Mouse (Mus musculus): Measurements from ENCODE around the gene Edil3. TPM values are rescaled to one million over a fixed set of nuclear protein-coding genes. Genes with fewer than 3 reads are reported as not detected.

Edil3 gene
- total and polyA plus RNA-seq, 2 experiments from 2014 or later = 49.1 to 85.9 TPM

GRCm38 (mm10) chr13:88820686-88821308 lies 475 bp upstream of the Edil3 start:
- Histone ChIP-seq H3K36me3 (ENCODE audit: insufficient read depth, low read length) (no peaks in the 10 kb centered on the region), H3K9ac (replicated peaks; ENCODE audit: low read length, poor library complexity, severe bottlenecking) (no peak overlapping the region), H3K4me1 (ENCODE audit: insufficient read depth, low read length) (0 out of 2 replicates have a peak, but pooled peaks cover 3% of the 10 kb centered on the region), H3K27me3 (ENCODE audit: insufficient read depth, low read length) (no peaks in the 10 kb centered on the region), H3K27ac (ENCODE audit: low read depth, low read length) (no peak overlapping the region), H3K4me3 (ENCODE audit: low read depth, low read length) (peak overlapping the region; percentile 86), H3K9me3 (ENCODE audit: low read length) (no peaks in the 10 kb centered on the region), H3K4me2 (ENCODE audit: low read depth, low read length, poor library complexity, severe bottlenecking) (peak overlapping the region; percentile 89)
- peak; percentile 47 for TF ChIP-seq CTCF (IDR thresholded peaks at IDR 0.05)
- ATAC-seq (ENCODE audit: low FRiP score) (peak; percentile 6; the same call in 1 of the 2 replicates), DNase-seq (ENCODE audit: low spot score) (no peak)
- 18% methylated on average over 5 of the region's 5 CpGs for WGBS

- ATAC-seq (ENCODE audit: low FRiP score) (no peak), DNase-seq (ENCODE audit: low spot score) (peak; percentile 20)
- H3K9ac ChIP-seq (replicated peaks; ENCODE audit: low read length, poor library complexity, severe bottlenecking) = peak overlapping the region; percentile 75
- no peaks in the 10 kb centered on the region for H3K9me3 ChIP-seq (ENCODE audit: low read length)
- H3K27me3 ChIP-seq (ENCODE audit: insufficient read depth, low read length) = no peaks in the 10 kb centered on the region
- no peaks in the 10 kb centered on the region for H3K36me3 ChIP-seq (ENCODE audit: insufficient read depth, low read length)
- H3K4me2 ChIP-seq (ENCODE audit: low read depth, low read length, poor library complexity, severe bottlenecking) = peak overlapping the region; percentile 89
- peak overlapping the region; percentile 86 for H3K4me3 ChIP-seq (ENCODE audit: low read depth, low read length)
- WGBS = 6% methylated on average over 10 of the region's 10 CpGs
- H3K4me1 ChIP-seq (ENCODE audit: insufficient read depth, low read length) = 0 out of 2 replicates have a peak, but pooled peaks cover 3% of the 10 kb centered on the region
- H3K27ac ChIP-seq (ENCODE audit: low read depth, low read length) = no peak overlapping the region
- TF ChIP-seq CTCF (IDR thresholded peaks at IDR 0.05) = no peak
Measured at GRCm38 (mm10) chr13:88822332-88822895, 1.1 kb downstream of the Edil3 start.

GRCm38 (mm10) chr13:88822976-88823521 lies 1.8 kb downstream of the Edil3 start:
- ATAC-seq (ENCODE audit: low FRiP score) (peak; percentile 36; the same call in 1 of the 2 replicates), DNase-seq (ENCODE audit: low spot score) (peak; percentile 22)
- Histone ChIP-seq H3K27me3 (ENCODE audit: insufficient read depth, low read length) (no peaks in the 10 kb centered on the region), H3K4me1 (ENCODE audit: insufficient read depth, low read length) (0 out of 2 replicates have a peak, but pooled peaks cover 3% of the 10 kb centered on the region), H3K36me3 (ENCODE audit: insufficient read depth, low read length) (no peaks in the 10 kb centered on the region), H3K9me3 (ENCODE audit: low read length) (no peaks in the 10 kb centered on the region), H3K9ac (replicated peaks; ENCODE audit: low read length, poor library complexity, severe bottlenecking) (peak overlapping the region; percentile 75), H3K27ac (ENCODE audit: low read depth, low read length) (peak overlapping the region; percentile 67; the same call in 1 of the 2 replicates), H3K4me3 (ENCODE audit: low read depth, low read length) (peak overlapping the region; percentile 86), H3K4me2 (ENCODE audit: low read depth, low read length, poor library complexity, severe bottlenecking) (peak overlapping the region; percentile 89)
- WGBS = 8% methylated on average over 10 of the region's 10 CpGs
- TF ChIP-seq CTCF (IDR thresholded peaks at IDR 0.05) = no peak

GRCm38 (mm10) chr13:88823522-88824419 lies 2.5 kb downstream of the Edil3 start:
- Histone ChIP-seq H3K4me3 (ENCODE audit: low read depth, low read length) (peak overlapping the region; percentile 86), H3K36me3 (ENCODE audit: insufficient read depth, low read length) (no peaks in the 10 kb centered on the region), H3K9me3 (ENCODE audit: low read length) (no peaks in the 10 kb centered on the region), H3K27me3 (ENCODE audit: insufficient read depth, low read length) (no peaks in the 10 kb centered on the region), H3K4me2 (ENCODE audit: low read depth, low read length, poor library complexity, severe bottlenecking) (peak overlapping the region; percentile 89), H3K9ac (replicated peaks; ENCODE audit: low read length, poor library complexity, severe bottlenecking) (peak overlapping the region; percentile 75), H3K4me1 (ENCODE audit: insufficient read depth, low read length) (0 out of 2 replicates have a peak, but pooled peaks cover 3% of the 10 kb centered on the region), H3K27ac (ENCODE audit: low read depth, low read length) (peak overlapping the region; percentile 67)
- 2% methylated on average over 25 of the region's 25 CpGs for WGBS
- DNase-seq (ENCODE audit: low spot score) (peak; percentile 86), ATAC-seq (ENCODE audit: low FRiP score) (peak; percentile 59)
- TF ChIP-seq CTCF (IDR thresholded peaks at IDR 0.05) = no peak

GRCm38 (mm10) chr13:88824441-88824840 lies 3.2 kb downstream of the Edil3 start:
- DNase-seq (ENCODE audit: low spot score) (peak; percentile 55), ATAC-seq (ENCODE audit: low FRiP score) (no peak)
- WGBS = 10% methylated on average over 4 of the region's 4 CpGs
- no peaks in the 10 kb centered on the region for H3K9me3 ChIP-seq (ENCODE audit: low read length)
- H3K4me2 ChIP-seq (ENCODE audit: low read depth, low read length, poor library complexity, severe bottlenecking) = peak overlapping the region; percentile 89
- no peak overlapping the region; the same call in 1 of the 2 replicates for H3K9ac ChIP-seq (replicated peaks; ENCODE audit: low read length, poor library complexity, severe bottlenecking)
- TF ChIP-seq CTCF (IDR thresholded peaks at IDR 0.05) = no peak
- peak overlapping the region; percentile 86 for H3K4me3 ChIP-seq (ENCODE audit: low read depth, low read length)
- no peaks in the 10 kb centered on the region for H3K27me3 ChIP-seq (ENCODE audit: insufficient read depth, low read length)
- H3K4me1 ChIP-seq (ENCODE audit: insufficient read depth, low read length) = 0 out of 2 replicates have a peak, but pooled peaks cover 3% of the 10 kb centered on the region
- H3K27ac ChIP-seq (ENCODE audit: low read depth, low read length) = no peak overlapping the region
- no peaks in the 10 kb centered on the region for H3K36me3 ChIP-seq (ENCODE audit: insufficient read depth, low read length)

Measured in midbrain, postnatal 0 days (tissue).